Mouse (Mus musculus) layer of hippocampus, postnatal 36 days (tissue): ENCODE results near the gene Oaz3. TPM values are rescaled to one million over a fixed set of nuclear protein-coding genes. Genes with fewer than 3 reads are reported as not detected.

Experiments used
- DNase-seq, 2 experiments: peaks; one replicate each; pipeline ENCODE4 v3.0.0; 2022
- total RNA-seq, 2 experiments: library from RNA; stranded (reverse); gene quantifications; 2 replicates each; pipeline ENCODE4 v1.2.3; 2021

Oaz3 gene
- total RNA-seq, 2 experiments from 2014 or later, result not detected

DNA sequence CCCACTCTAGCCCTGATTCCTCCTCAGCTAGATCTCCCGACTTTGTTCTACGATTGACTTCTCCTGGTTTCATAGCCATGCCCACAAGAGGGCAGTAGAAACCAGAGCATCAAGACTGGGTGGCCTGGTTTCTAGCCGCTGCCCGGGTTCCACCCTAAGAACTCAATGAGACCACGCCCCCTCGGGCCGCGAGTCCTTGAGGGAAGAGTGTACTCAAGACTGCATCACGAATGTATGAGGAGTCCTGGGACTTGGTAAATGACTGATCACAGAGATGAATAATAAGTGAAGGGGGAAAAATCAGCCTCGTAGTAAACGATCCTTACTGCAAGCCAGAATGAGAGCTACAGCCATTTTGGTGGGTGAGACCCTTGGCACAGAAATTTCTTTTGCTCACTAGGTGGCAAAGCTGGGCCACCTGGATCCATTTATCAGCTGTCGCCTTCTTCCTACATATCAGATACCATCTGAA, 12.8 kb upstream of the Oaz3 start:
- peak; percentile 67 to 79 for DNase-seq

DNA sequence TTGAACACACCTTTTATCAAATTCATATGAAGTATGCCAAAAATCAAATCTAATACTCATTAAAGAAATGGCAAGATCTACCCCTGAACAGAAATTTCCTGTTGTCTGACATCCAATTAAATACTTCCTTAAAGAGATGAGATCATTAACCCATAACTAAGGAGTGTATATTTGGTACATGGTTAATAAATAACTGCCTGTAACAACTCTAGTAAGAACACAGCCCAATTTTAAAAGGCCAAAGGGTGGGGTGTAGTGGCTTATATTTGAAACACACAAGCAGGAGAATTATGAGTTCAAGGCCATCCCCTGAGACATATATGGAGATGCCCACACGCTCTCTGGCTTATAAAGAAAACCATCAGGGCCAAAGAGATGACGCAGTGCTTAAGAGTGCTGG, 5.7 kb upstream of the Oaz3 start:
- DNase-seq, result no peak

GRCm38 (mm10) chr3:94442951-94443596, 641 bp downstream of the Oaz3 start, which contains the start of gene Mrpl9:
Gene Mrpl9, plus strand, starts transcription at chr3:94443318.
- DNase-seq, result peak; percentile 93 to 94

DNA sequence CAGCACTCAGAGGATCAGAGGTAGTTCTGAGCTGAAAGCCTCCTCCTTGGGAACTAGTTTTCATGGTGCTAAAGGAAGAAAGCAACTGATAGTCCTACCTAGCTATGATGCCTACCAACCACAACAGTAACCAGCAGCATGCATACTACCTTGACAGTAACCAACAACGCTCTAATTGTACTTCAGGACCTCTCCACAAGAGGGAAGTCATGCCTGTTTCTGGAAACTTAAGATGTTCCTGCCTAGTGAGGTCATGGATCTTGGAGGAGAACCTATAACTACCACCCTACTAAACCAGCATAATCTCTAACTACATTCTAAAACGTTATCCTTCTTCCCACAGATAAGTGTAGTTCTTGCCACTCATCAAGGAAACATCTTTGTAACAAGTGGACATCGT, 2.5 kb downstream of the Oaz3 start:
- no peak for DNase-seq

GRCm38 (mm10) chr3:94436420-94436819, 7.3 kb downstream of the Oaz3 start:
- DNase-seq, result no peak

DNA sequence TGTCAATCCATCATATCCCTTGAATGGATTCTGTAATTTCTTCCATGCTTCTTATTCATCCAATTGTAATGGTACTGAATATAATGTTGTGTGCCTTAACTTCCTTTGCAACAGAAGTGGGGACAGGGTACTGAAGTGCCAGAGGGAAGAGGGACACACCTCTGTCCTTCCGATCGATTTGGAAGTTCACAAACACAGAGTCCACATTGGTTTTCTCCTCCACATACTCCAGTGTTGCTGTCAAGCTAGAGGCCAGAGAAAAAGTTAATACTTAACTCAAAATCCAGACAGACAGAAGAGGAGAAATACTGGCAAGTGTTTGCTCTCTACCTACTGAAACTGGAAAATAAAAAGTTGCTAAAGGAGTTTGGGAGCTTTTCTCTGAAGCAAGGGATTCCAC, 9.4 kb downstream of the Oaz3 start:
- no peak for DNase-seq

DNA sequence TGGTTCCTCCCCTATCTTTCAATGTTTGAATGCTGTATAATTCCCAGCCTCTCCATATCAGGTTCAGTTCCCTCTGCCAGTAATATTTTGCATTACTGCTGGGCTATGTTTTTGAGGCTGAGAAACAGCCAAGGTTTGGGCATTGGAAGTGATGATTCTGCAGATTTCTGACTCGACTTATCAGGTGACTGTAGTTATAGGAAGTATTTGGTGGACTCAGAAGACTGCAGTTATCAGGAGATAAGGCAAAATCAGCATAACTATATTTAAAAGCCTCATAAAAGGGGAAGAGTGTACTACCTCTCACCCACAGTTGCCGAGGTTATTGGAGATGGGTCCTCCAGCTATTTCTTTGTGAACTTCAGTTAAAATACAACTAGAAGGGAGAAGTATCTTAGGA, 12.7 kb downstream of the Oaz3 start:
- no peak for DNase-seq

DNA sequence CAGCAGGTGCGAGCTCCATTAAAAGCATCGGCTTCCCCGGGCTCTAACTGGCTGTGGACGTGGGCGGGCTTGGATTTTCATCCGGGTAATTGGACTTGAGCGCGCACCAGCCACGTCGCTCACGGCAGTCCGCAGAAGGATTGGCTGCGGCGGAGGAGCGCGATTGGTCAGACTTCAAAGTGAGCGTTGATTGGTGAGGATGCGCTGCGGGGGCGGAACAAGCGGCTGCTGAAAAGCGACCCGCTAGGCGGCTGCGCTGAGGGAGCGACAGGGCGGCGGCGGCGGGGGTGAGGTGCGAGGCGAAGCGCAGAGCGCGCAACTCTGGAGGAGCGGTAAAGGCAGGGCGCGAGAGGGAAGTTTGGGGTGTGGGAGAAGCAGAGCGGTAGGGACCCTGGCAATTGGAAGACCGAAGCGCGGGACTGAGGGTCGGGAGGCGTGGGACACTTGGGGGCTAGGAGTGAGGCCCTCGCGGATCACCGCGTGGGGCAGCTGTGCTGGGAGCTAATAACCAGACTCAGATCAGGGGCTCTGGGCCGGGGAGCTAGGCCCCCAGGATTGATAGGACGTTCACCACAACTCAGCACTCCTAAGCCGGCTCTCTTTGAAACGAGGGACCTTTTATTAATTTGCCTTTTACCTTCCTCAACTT, 30.6 kb downstream of the Oaz3 start, which contains the start of gene Tdrkh:
Gene Tdrkh, plus strand, starts transcription at position 243 of the 649 bp plus-strand sequence.
- peak; percentile 98 for DNase-seq

- no peak for DNase-seq
Observed at GRCm38 (mm10) chr3:94412530-94412929, 31.2 kb downstream of the Oaz3 start.

- no peak for DNase-seq
Observed at GRCm38 (mm10) chr3:94405561-94405960, 38.2 kb downstream of the Oaz3 start.

DNA sequence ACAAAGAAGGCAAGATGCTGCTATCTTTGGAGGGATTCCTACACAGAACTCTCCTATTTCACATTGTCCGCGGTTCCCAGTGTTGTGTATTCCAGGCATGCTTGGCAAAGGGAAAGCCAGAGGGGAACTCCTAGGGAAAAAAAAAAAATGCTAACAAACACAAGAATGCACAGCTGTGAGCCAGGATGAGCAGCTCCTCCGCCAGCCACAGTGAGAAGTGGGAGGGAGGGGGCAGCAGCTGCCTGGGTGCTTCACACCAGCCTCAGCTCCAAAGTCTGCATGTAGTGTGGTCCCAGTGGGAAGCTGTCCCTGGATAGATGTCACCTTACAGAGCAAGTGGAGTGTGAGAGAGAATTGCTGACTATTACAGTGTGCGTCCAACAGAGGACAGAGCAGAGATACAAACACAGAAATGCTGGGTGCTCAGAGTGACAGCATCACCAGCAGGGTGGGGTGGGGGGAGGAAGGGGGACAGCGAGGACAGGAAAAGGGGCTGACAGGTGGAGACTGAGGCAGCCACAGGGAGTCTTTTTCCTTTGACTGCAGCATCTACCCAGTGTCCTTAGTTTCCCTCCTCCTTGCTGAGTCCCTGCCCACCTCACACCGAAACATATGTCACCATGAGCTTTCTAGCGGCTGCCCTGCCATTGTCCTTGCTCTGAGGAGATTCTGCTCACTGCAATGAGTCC, 39.2 kb downstream of the Oaz3 start:
- DNase-seq, result no peak

- DNase-seq, result no peak
Observed at GRCm38 (mm10) chr3:94402451-94402850, 41.3 kb downstream of the Oaz3 start.

DNA sequence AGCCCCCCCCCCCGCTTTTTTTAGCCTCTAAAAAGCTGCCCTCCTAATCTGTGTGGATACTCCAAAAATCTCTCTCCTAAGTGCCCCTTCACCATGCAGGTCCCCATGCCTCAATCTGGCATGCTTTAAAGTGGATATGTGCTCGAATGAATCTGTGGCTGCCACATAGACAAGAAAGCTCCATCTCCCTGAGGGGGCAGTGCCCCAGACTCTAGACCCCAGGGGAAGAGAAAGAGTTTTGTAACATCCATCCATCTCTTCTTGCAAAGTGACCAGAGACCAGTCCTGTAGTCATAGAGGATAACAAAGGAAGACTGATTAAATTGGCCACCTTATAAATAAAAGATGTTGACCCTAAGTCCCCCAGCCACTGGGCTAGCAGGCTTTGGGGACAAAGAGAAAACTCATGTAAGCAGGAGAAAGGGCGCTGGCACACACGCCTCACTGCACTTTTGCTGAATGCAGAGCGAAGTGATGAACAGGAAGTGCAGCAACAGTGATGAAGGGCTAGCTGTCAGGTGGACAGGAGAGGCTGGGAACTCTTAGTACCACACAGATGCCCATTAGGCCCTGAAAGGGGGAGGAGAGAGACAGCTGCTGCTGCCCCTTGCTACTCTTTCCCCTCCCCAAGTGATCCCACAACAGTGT, 43.9 kb downstream of the Oaz3 start:
- DNase-seq, result no peak

- no peak for DNase-seq
Observed at GRCm38 (mm10) chr3:94398943-94399481, 44.7 kb downstream of the Oaz3 start.

GRCm38 (mm10) chr3:94398217-94398616, 45.5 kb downstream of the Oaz3 start, which contains the start of gene Lingo4:
Gene Lingo4, plus strand, starts transcription at chr3:94398517.
- DNase-seq, result no peak

DNA sequence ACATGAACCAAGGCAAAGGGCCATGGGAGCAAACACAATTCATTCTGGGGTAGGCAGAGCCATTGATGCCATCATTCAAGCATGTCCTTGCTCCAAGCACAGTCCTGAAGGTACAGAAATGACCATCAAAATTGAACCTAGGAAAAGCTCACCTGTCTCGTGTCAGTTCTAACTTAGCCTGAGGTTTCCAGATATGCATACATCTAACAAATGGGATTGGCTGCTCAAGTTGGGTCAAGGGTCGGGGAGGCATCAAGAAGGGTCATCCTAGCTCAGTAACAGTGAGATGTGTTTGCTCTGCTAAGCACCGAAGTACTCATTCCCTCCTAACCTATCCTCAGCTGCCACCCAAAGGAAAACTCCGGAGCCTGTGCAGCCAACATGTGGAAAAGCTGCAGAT, 46.9 kb downstream of the Oaz3 start:
- no peak for DNase-seq

- DNase-seq, result no peak
Observed at GRCm38 (mm10) chr3:94396336-94396735, 47.4 kb downstream of the Oaz3 start.

GRCm38 (mm10) chr3:94393049-94393448, 50.7 kb downstream of the Oaz3 start:
- no peak for DNase-seq

DNA sequence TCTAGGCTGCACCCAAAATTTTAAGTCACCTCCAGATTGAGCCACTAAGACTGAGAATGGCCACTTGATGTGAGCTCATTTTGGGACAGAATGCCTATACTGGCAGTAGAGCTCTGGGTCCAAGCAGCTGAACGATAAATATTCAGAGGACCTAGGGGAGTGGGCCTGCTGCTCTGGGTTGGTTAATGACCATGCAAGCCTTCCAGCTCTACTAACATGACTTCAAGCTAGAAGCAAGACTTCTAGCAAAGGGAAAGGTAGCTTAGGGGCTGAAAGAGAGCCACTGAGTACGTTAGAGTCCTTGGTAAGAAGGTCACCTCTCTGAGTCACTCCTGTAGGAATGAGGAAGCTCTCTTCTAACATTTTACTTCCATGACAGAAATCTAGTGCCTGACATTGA, 51.6 kb downstream of the Oaz3 start:
- DNase-seq, result no peak

GRCm38 (mm10) chr3:94391001-94391400, 52.7 kb downstream of the Oaz3 start:
- no peak for DNase-seq

DNA sequence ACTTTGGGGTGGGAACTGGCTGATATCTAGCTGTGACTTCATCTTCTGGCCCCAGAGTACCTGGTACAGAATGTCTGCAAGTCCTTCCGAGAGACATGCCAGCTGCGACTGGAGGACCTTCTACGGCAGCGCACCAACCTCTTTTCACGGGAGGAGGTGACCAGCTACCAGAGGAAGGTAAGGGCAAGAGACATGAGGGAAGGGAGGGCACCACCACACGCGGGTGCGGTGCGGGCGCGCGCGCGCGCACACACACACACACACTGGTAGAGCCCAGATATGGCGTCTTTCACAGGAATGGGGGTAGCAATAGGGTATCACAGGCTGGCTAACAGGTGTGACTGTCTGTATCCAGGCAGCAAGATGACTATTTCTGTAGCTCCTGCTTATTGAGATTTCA, 54.3 kb downstream of the Oaz3 start:
- DNase-seq, result no peak

- no peak for DNase-seq
Observed at GRCm38 (mm10) chr3:94388047-94388446, 55.7 kb downstream of the Oaz3 start.

GRCm38 (mm10) chr3:94387391-94387790, 56.3 kb downstream of the Oaz3 start:
- DNase-seq, result no peak
